23 mouse cellular contexts compared by ENCODE assay signal in the genomic region with DNA sequence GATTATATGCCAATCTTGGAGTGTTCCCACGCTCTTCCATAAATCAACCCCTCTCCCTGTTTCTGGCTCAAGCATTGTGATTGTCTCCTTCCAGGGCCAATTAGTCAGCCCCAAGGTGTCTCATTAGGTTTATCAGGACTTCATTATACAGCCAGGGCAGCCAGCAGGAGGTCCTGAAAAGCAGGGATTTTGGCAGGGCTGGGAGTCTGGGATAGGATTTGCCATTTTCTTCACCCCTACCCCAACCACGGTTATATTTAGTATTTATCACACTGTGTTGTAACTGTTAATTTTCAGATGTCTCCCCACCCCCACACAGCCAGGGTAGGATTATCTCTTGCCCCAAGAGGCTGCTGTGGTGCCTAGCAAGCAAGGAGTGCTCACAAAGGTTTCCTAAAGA. TPM values are rescaled to one million over a fixed set of nuclear protein-coding genes. Genes with fewer than 3 reads are reported as not detected.
A peak's percentile ranks its signal among the peaks of the same experiment; 100 is the strongest.
DNase-seq lines count a peak whose midpoint lies in the region; ATAC-seq lines count a peak whose summit lies in the region.
"Had no signal": no experiment of that assay in that cellular context is flagged by ENCODE, and none has a peak within 500 bp of the region (broad histone marks: within the 10 kb centered on the region; RNA-seq: fewer than 3 reads in every experiment).

No protein-coding gene starts in this region.

- peak overlapping the region; percentile 35; the same call in 1 of the 2 replicates for H3K27ac ChIP-seq in hindbrain, embryonic 12.5 days
- no peak overlapping the region for H3K27ac ChIP-seq in hindbrain, embryonic 14.5 days
- peak overlapping the region; percentile 45 for H3K27ac ChIP-seq in midbrain, embryonic 15.5 days
- H3K27ac ChIP-seq in kidney, embryonic 15.5 days: no peak overlapping the region
- H3K27ac ChIP-seq in neural tube, embryonic 15.5 days (replicated peaks): no peak overlapping the region
- H3K27ac ChIP-seq: kidney, postnatal 0 days; limb, embryonic 10.5 days had no signal

- no peaks in the 10 kb centered on the region for H3K27me3 ChIP-seq in hindbrain, embryonic 12.5 days
- H3K27me3 ChIP-seq in hindbrain, embryonic 14.5 days (ENCODE audit: control insufficient read depth, insufficient read depth, low read length): no peaks in the 10 kb centered on the region
- no peaks in the 10 kb centered on the region for H3K27me3 ChIP-seq in midbrain, embryonic 15.5 days (replicated peaks)
- H3K27me3 ChIP-seq in kidney, embryonic 15.5 days: no peaks in the 10 kb centered on the region
- H3K27me3 ChIP-seq in neural tube, embryonic 15.5 days (replicated peaks): no peaks in the 10 kb centered on the region
- H3K27me3 ChIP-seq: heart, embryonic 12.5 days; Patski had no signal

- H3K4me2 ChIP-seq in hindbrain, embryonic 12.5 days (replicated peaks): no peak overlapping the region
- no peak overlapping the region for H3K4me2 ChIP-seq in hindbrain, embryonic 14.5 days (replicated peaks)
- H3K4me2 ChIP-seq in midbrain, embryonic 15.5 days: no peak overlapping the region
- no peak overlapping the region for H3K4me2 ChIP-seq in kidney, embryonic 15.5 days
- no peak overlapping the region for H3K4me2 ChIP-seq in neural tube, embryonic 15.5 days
- H3K4me2 ChIP-seq: heart, embryonic 12.5 days had no signal

- H3K4me1 ChIP-seq in hindbrain, embryonic 12.5 days: peaks cover 7% of the 10 kb centered on the region
- peaks cover 13% of the 10 kb centered on the region; the same call in 1 of the 2 replicates for H3K4me1 ChIP-seq in hindbrain, embryonic 14.5 days (replicated peaks; ENCODE audit: control insufficient read depth, insufficient read depth, low read length)
- peaks cover 24% of the 10 kb centered on the region for H3K4me1 ChIP-seq in midbrain, embryonic 15.5 days
- H3K4me1 ChIP-seq in kidney, embryonic 15.5 days: peaks cover 2% of the 10 kb centered on the region; the same call in 1 of the 2 replicates
- H3K4me1 ChIP-seq in neural tube, embryonic 15.5 days: no peaks in the 10 kb centered on the region; the same call in 1 of the 2 replicates

- H3K9ac ChIP-seq in hindbrain, embryonic 12.5 days: no peak overlapping the region
- H3K9ac ChIP-seq in hindbrain, embryonic 14.5 days: no peak overlapping the region
- H3K9ac ChIP-seq in midbrain, embryonic 15.5 days: no peak overlapping the region
- H3K9ac ChIP-seq in kidney, embryonic 15.5 days: no peak overlapping the region
- no peak overlapping the region for H3K9ac ChIP-seq in neural tube, embryonic 15.5 days (replicated peaks)
- H3K9ac ChIP-seq: heart, embryonic 12.5 days; liver, postnatal 0 days had no signal

- no peak for ATAC-seq in hindbrain, embryonic 12.5 days (ENCODE audit: low FRiP score)
- no peak for ATAC-seq in hindbrain, embryonic 14.5 days (ENCODE audit: low FRiP score)
- no peak for ATAC-seq in midbrain, embryonic 15.5 days (replicated peaks)
- no peak for ATAC-seq in kidney, embryonic 15.5 days (replicated peaks; ENCODE audit: low FRiP score)
- ATAC-seq in neural tube, embryonic 15.5 days (ENCODE audit: low FRiP score): no peak
- ATAC-seq: hindbrain, embryonic 16.5 days; intestine, postnatal 0 days; liver, postnatal 0 days; Patski had no signal

- H3K9me3 ChIP-seq in hindbrain, embryonic 12.5 days (replicated peaks): no peaks in the 10 kb centered on the region
- H3K9me3 ChIP-seq in hindbrain, embryonic 14.5 days (ENCODE audit: control insufficient read depth, low read length): no peaks in the 10 kb centered on the region
- no peaks in the 10 kb centered on the region for H3K9me3 ChIP-seq in midbrain, embryonic 15.5 days
- H3K9me3 ChIP-seq in kidney, embryonic 15.5 days (replicated peaks): no peaks in the 10 kb centered on the region
- H3K9me3 ChIP-seq in neural tube, embryonic 15.5 days (replicated peaks): no peaks in the 10 kb centered on the region
- H3K9me3 ChIP-seq: heart, embryonic 12.5 days; limb, embryonic 10.5 days had no signal

- 31% methylated on average over 2 of the region's 2 CpGs for WGBS in hindbrain, embryonic 12.5 days
- WGBS in hindbrain, embryonic 14.5 days: 22% methylated on average over 2 of the region's 2 CpGs
- WGBS in midbrain, embryonic 15.5 days: 9% methylated on average over 2 of the region's 2 CpGs
- 33% methylated on average over 2 of the region's 2 CpGs for WGBS in kidney, embryonic 15.5 days
- 17% methylated on average over 2 of the region's 2 CpGs for WGBS in neural tube, embryonic 15.5 days

- H3K36me3 ChIP-seq in hindbrain, embryonic 12.5 days: no peaks in the 10 kb centered on the region
- H3K36me3 ChIP-seq in hindbrain, embryonic 14.5 days (replicated peaks; ENCODE audit: control insufficient read depth, insufficient read depth): no peaks in the 10 kb centered on the region
- no peaks in the 10 kb centered on the region for H3K36me3 ChIP-seq in midbrain, embryonic 15.5 days (replicated peaks)
- no peaks in the 10 kb centered on the region for H3K36me3 ChIP-seq in kidney, embryonic 15.5 days
- no peaks in the 10 kb centered on the region for H3K36me3 ChIP-seq in neural tube, embryonic 15.5 days
- H3K36me3 ChIP-seq: heart, embryonic 12.5 days; limb, embryonic 10.5 days had no signal

- no peak overlapping the region for H3K4me3 ChIP-seq in hindbrain, embryonic 12.5 days
- no peak overlapping the region for H3K4me3 ChIP-seq in hindbrain, embryonic 14.5 days (replicated peaks; ENCODE audit: low read length)
- no peak overlapping the region for H3K4me3 ChIP-seq in midbrain, embryonic 15.5 days
- H3K4me3 ChIP-seq in kidney, embryonic 15.5 days (replicated peaks): no peak overlapping the region
- no peak overlapping the region for H3K4me3 ChIP-seq in neural tube, embryonic 15.5 days (replicated peaks)
- H3K4me3 ChIP-seq: heart, embryonic 12.5 days; limb, embryonic 10.5 days; megakaryocyte, embryonic 14.5 days had no signal

- DNase-seq in cerebellum, postnatal 10 days: peak; percentile 20 to 45
- DNase-seq in cerebellum, postnatal 36 days: no peak
- no peak for DNase-seq in hindbrain, embryonic 14.5 days (ENCODE audit: low spot score)
- DNase-seq in MN1 (ENCODE audit: low spot score): peak; percentile 18
- DNase-seq: adrenal gland, postnatal 10 days; cerebellum, adult 11 months; heart, postnatal 14 days; liver, postnatal 0 days; lung, postnatal 14 days; right cerebral cortex, adult 18-20 months; thymus, postnatal 14 days had no signal

RNA-seq across cellular contexts. Expression of a gene that starts 3.8 kb away (rescaled TPM):
- 295 and 300 TPM in 2 replicates for polyA plus RNA-seq in hindbrain, embryonic 12.5 days (2016; fragmentation: Nextera tagmentation; extraction: Ambion mirVana)
- 333 and 365 TPM in 2 replicates for polyA plus RNA-seq in hindbrain, embryonic 14.5 days (2014; fragmentation: Nextera tagmentation; extraction: Ambion mirVana)
- polyA plus RNA-seq in midbrain, embryonic 15.5 days (2015; fragmentation: Nextera tagmentation; extraction: Ambion mirVana): 293 and 312 TPM in 2 replicates
- polyA plus RNA-seq in kidney, embryonic 15.5 days (2015; fragmentation: Nextera tagmentation; extraction: Ambion mirVana): 53.8 and 57.1 TPM in 2 replicates
- polyA plus RNA-seq in neural tube, embryonic 15.5 days (2015; fragmentation: Nextera tagmentation; extraction: Ambion mirVana): 211 and 276 TPM in 2 replicates
- polyA plus RNA-seq: liver, adult 2 months had no signal

RNA-seq across cellular contexts. Expression of a gene that starts 41.5 kb away (rescaled TPM):
- polyA plus RNA-seq in hindbrain, embryonic 12.5 days (2016; fragmentation: Nextera tagmentation; extraction: Ambion mirVana): 50.8 and 56.1 TPM in 2 replicates
- polyA plus RNA-seq in hindbrain, embryonic 14.5 days (2014; fragmentation: Nextera tagmentation; extraction: Ambion mirVana): 23.3 and 26.6 TPM in 2 replicates
- 33.3 and 33.4 TPM in 2 replicates for polyA plus RNA-seq in midbrain, embryonic 15.5 days (2015; fragmentation: Nextera tagmentation; extraction: Ambion mirVana)
- polyA plus RNA-seq in kidney, embryonic 15.5 days (2015; fragmentation: Nextera tagmentation; extraction: Ambion mirVana): 31.9 and 33.4 TPM in 2 replicates
- 20.7 and 26.8 TPM in 2 replicates for polyA plus RNA-seq in neural tube, embryonic 15.5 days (2015; fragmentation: Nextera tagmentation; extraction: Ambion mirVana)

Comparison
In these comparisons a context has a peak if more than half of its experiments do, and no peak if none do; other contexts are left out.
1. DNase-seq: peak in cerebellum, postnatal 10 days (2 of 2) and MN1 (single experiment); none in cerebellum, postnatal 36 days (0 of 2) and hindbrain, embryonic 14.5 days (single experiment).
2. H3K27ac ChIP-seq: peak in hindbrain, embryonic 12.5 days (single experiment) and midbrain, embryonic 15.5 days (single experiment); none in hindbrain, embryonic 14.5 days (single experiment), kidney, embryonic 15.5 days (single experiment) and neural tube, embryonic 15.5 days (single experiment).